Mouse (Mus musculus) midbrain, embryonic 14.5 days (tissue): ENCODE measurements around the gene Srrm2. TPM values are rescaled to one million over a fixed set of nuclear protein-coding genes. Genes with fewer than 3 reads are reported as not detected.

ENCODE experiments used
- ATAC-seq: fragments of 200-750 bp; cut with Nextera tagmentation; 2 replicates; pipeline ENCODE4 v1.8.0; 2017; ENCODE audit warnings: moderate number of reproducible peaks, moderate library complexity; ENCODE audit not compliant: low FRiP score, low TSS enrichment
- DNase-seq: peaks from one replicate; pipeline ENCODE4 v3.0.0-alpha.2; 2015
- H3K27ac ChIP-seq: fragments of 300-500 bp; sonication (generic); replicated peaks from 2 replicates; pipeline ENCODE4 v1.5.1; 2014; ENCODE audit warnings: mild to moderate bottlenecking, low read depth, low read length, moderate library complexity
- H3K27me3 ChIP-seq: fragments of 300-500 bp; sonication (generic); 2 replicates; pipeline ENCODE4 v1.6.1; 2014; ENCODE audit warnings: low read length, control low read depth, mixed read lengths; ENCODE audit not compliant: control insufficient read depth, insufficient read depth
- H3K36me3 ChIP-seq: fragments of 300-500 bp; sonication (generic); 2 replicates; pipeline ENCODE4 v1.6.1; 2014; ENCODE audit warnings: low read length, control low read depth; ENCODE audit not compliant: control insufficient read depth, insufficient read depth
- H3K4me1 ChIP-seq: fragments of 300-500 bp; sonication (generic); 2 replicates; pipeline ENCODE4 v1.6.1; 2014; ENCODE audit warnings: mild to moderate bottlenecking, antibody characterized with exemption, low read length, control low read depth; ENCODE audit not compliant: control insufficient read depth, insufficient read depth
- H3K4me2 ChIP-seq: fragments of 300-500 bp; sonication (generic); 2 replicates; pipeline ENCODE4 v1.6.1; 2014; ENCODE audit warnings: mild to moderate bottlenecking, low read length, moderate library complexity
- H3K4me3 ChIP-seq: fragments of 300-500 bp; sonication (generic); replicated peaks from 2 replicates; pipeline ENCODE4 v1.5.1; 2014; ENCODE audit warnings: low read depth, low read length
- H3K9ac ChIP-seq: fragments of 300-500 bp; sonication (generic); replicated peaks from 2 replicates; pipeline ENCODE4 v1.6.1; 2014; ENCODE audit warnings: mild to moderate bottlenecking, low read length, moderate library complexity
- H3K9me3 ChIP-seq: fragments of 300-500 bp; sonication (generic); 2 replicates; pipeline ENCODE4 v1.6.1; 2016; ENCODE audit warnings: low read length, control low read depth, mixed read lengths; ENCODE audit not compliant: control insufficient read depth
- WGBS: fragments of 180-500 bp; shearing (Covaris S2); extraction: QIAGEN DNeasy Blood & Tissue Kit; methylation state at CpG from one replicate; pipeline ENCODE4 v1.1.7; 2014; 5-methylcytosine and 5-hydroxymethylcytosine counted together
- polyA plus RNA-seq: library from polyadenylated mRNA; unstranded; fragments of >200 nt; fragmentation: Nextera tagmentation; extraction: Ambion mirVana; gene quantifications from 2 replicates; pipeline ENCODE4 v1.2.1, GENCODE M21; 2014

Gene Srrm2
- polyA plus RNA-seq, 1 experiment from 2014 or later = 498 TPM

DNA sequence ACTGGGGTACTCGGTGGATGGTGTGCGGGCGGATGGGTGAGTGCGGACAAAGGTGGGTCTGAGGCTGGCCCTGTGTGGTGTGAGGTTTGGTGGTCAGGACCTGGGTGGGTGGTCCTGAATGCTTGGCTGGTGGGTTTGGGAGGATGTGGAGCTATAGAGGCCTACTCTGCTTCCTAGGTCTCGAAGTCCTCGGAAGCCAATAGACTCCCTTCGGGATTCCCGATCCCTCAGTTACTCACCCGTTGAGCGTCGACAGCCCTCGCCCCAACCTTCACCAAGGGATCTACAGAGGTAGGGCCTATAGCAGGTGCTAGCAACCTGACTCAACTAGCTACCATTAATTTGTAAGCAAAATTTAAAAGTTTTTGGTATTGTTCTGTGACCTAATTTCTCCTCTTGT, 33.3 kb downstream of the Srrm2 start:
- H3K4me2 ChIP-seq = no peak overlapping the region
- ATAC-seq (no peak), DNase-seq (no peak)
- H3K4me3 ChIP-seq = no peak overlapping the region
- 92% methylated on average over 12 of the region's 12 CpGs for WGBS
- H3K27me3 ChIP-seq = no peaks in the 10 kb centered on the region
- peaks cover 9% of the 10 kb centered on the region for H3K9me3 ChIP-seq
- no peak overlapping the region for H3K27ac ChIP-seq
- peaks cover 86% of the 10 kb centered on the region for H3K36me3 ChIP-seq
- H3K4me1 ChIP-seq = peaks cover 11% of the 10 kb centered on the region
- no peak overlapping the region for H3K9ac ChIP-seq

DNA sequence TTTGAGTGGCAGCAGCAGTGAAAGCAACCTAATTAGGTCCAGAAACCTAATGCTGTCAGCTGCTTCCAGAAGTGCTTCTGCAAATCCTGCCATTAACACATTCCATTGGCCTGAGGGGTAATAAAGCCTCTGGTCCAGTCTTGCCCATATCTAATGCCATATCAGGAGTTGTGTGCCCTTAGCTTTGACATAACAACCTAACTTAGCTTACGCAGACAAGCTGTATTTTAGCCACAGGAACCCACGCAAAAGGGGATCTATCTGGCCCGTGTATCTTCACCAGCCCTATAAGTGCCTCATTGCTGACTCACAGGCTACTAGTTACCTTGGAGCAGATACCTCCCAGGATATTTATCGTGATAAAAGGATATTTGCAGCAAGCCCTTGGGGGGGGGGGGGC, 35.3 kb downstream of the Srrm2 start:
- DNase-seq (no peak), ATAC-seq (no peak)
- WGBS = 88% methylated on average over 4 of the region's 4 CpGs
- Histone ChIP-seq H3K4me2 (no peak overlapping the region), H3K9me3 (no peaks in the 10 kb centered on the region), H3K9ac (no peak overlapping the region), H3K27ac (no peak overlapping the region), H3K4me1 (peaks cover 19% of the 10 kb centered on the region), H3K4me3 (no peak overlapping the region), H3K27me3 (no peaks in the 10 kb centered on the region), H3K36me3 (peaks cover 66% of the 10 kb centered on the region)

DNA sequence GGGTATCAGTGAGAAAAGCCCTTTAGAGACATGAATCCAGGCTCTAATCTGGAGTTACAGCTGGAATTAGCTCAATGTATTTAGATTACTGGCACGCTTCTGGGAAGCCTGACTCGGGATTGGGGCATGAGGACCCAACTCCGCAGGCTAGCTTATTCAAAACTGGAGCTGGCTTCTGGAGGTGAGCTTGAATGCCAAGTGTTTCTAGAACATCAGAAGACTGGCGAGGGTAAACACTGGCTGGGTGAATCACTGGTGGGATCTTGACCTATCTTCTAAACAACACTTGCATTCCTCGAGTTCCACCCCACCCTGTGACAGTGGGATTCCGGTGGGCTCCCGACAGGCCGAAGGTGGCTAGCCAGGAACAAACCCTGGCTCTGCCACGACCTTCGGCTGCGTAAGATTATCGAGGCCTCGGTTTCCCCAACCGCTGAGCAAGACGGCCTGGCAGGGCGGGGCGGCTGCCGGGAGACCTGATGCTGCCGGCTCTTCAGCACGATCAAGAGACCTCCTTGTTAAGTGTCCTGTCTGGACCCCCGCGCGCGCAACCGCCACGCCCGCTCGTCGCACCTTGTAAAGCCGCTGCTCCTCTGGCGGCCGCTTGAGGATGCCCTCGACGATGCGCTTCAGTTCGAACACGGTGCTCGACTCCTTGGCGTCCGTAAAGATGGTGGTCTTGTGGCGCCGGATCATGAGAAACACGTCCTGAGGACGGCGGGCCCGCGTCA, 38.1 kb downstream of the Srrm2 start:
- Histone ChIP-seq H3K27ac (peak overlapping the region; percentile 97), H3K9me3 (no peaks in the 10 kb centered on the region), H3K9ac (peak overlapping the region; percentile 65), H3K27me3 (0 out of 2 replicates have a peak, but pooled peaks cover 3% of the 10 kb centered on the region), H3K4me2 (peak overlapping the region; percentile 78), H3K4me3 (peak overlapping the region; percentile 58), H3K36me3 (peaks cover 39% of the 10 kb centered on the region), H3K4me1 (peaks cover 19% of the 10 kb centered on the region)
- under 1% methylated on average over 43 of the region's 47 CpGs for WGBS
- DNase-seq = peak; percentile 76
- peak; percentile 77 for ATAC-seq

GRCm38 (mm10) chr17:23829064-23829619, 38.8 kb downstream of the Srrm2 start, which contains the start of gene Elob:
Elob (minus strand) TSS chr17:23829136.
- H3K36me3 ChIP-seq = peaks cover 32% of the 10 kb centered on the region
- H3K9me3 ChIP-seq = no peaks in the 10 kb centered on the region
- H3K27ac ChIP-seq = peak within 1 kb of the TSS; percentile 97
- ATAC-seq = peak; percentile 96
- H3K27me3 ChIP-seq = 0 out of 2 replicates have a peak, but pooled peaks cover 3% of the 10 kb centered on the region
- peaks cover 19% of the 10 kb centered on the region for H3K4me1 ChIP-seq
- H3K4me2 ChIP-seq = peak within 1 kb of the TSS; percentile 78
- WGBS = under 1% methylated on average over 37 of the region's 42 CpGs
- peak within 1 kb of the TSS; percentile 58 for H3K4me3 ChIP-seq
- H3K9ac ChIP-seq = peak within 1 kb of the TSS; percentile 65
- peak; percentile 96 for DNase-seq

DNA sequence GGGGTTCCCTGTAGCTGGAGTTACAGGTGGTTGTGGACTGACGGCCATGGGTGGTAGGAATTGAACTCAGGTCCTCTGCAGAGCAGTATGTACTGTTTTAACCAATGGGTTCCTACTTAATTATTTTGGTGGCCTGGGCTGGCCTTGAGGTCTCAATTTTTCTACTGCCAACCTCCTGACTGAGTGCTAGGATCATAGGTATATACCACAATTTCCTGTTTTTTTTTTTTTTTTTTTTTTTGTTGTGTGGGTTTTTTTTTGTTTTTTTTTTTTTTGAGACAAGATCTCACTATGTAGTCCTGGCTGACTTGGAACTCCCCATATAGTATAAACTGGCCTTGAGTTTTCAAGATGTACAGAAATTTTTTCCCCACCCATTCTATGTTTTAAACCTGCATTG, 40.9 kb downstream of the Srrm2 start:
- H3K4me1 ChIP-seq = peaks cover 19% of the 10 kb centered on the region
- no peak for DNase-seq
- peaks cover 11% of the 10 kb centered on the region for H3K36me3 ChIP-seq
- no peak overlapping the region for H3K4me2 ChIP-seq
- ATAC-seq = no peak
- no peaks in the 10 kb centered on the region for H3K9me3 ChIP-seq
- H3K27me3 ChIP-seq = 0 out of 2 replicates have a peak, but pooled peaks cover 3% of the 10 kb centered on the region
- 93% methylated on average over 1 of the region's 1 CpGs for WGBS
- H3K27ac ChIP-seq = no peak overlapping the region
- H3K9ac ChIP-seq = no peak overlapping the region
- H3K4me3 ChIP-seq = no peak overlapping the region

DNA sequence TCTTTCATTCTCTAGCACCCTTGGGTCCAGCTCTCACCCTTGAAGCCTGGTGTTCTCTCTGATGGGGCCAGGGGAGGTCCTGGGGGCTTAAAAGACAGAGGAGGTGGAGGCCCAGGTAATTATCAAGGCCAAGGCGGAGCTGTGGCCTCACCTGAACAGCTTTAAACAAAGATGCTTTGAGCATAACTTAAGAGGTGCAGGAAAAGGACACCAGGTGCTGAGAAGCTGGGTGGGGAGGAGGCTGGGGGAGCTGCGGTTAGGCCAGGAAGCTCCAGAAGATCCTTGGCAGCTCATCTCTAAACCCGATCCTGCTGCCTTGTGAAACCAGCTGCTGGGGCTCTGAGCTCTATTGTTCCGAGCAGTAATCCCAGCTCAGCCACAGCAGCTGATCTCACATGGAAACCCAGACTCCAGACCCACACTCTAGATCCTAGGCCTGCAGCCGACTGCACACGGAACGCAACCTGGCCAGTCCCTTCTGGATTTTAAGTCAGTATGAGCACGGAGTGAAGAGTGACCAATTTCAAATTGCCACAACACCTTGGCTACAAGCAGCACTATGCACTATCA, 45.8 kb downstream of the Srrm2 start, which contains the start of gene Prss33:
TSS of gene Prss33 (minus strand) at position 51 of the 570 bp plus-strand sequence.
- Histone ChIP-seq H3K4me3 (no peak within 1 kb of the TSS), H3K4me1 (no peaks in the 10 kb centered on the region; the same call in 1 of the 2 replicates), H3K27me3 (0 out of 2 replicates have a peak, but pooled peaks cover 3% of the 10 kb centered on the region), H3K9me3 (no peaks in the 10 kb centered on the region), H3K9ac (no peak within 1 kb of the TSS), H3K27ac (no peak within 1 kb of the TSS), H3K36me3 (no peaks in the 10 kb centered on the region), H3K4me2 (no peak within 1 kb of the TSS)
- no peak for ATAC-seq
- DNase-seq = no peak
- WGBS = 39% methylated on average over 8 of the region's 8 CpGs

DNA sequence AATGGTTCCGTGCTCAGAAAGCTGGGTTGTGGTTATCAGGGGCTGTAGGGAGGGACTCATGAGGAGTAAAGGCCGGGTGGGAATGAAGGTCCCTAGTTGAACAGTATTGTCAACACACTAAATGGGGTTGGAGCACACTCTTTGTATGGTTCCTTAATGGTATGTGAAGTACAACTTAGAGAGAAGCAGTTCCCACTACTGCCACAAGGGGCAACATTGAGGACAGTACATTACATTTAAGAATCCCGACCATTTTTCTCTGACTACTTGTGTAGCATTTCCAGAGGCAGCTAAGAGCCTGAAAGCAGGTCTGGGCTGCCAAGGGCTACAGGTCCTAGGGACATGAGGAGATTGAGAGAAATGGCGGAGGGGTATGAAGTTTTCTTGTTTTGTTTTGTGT, 50.8 kb downstream of the Srrm2 start:
- Histone ChIP-seq H3K27me3 (no peaks in the 10 kb centered on the region), H3K9me3 (no peaks in the 10 kb centered on the region), H3K9ac (no peak overlapping the region), H3K4me1 (peaks cover 3% of the 10 kb centered on the region; the same call in 1 of the 2 replicates), H3K36me3 (no peaks in the 10 kb centered on the region), H3K4me2 (no peak overlapping the region), H3K4me3 (no peak overlapping the region), H3K27ac (no peak overlapping the region)
- ATAC-seq = no peak
- WGBS = 28% methylated on average over 4 of the region's 4 CpGs
- peak; percentile 88 for DNase-seq

DNA sequence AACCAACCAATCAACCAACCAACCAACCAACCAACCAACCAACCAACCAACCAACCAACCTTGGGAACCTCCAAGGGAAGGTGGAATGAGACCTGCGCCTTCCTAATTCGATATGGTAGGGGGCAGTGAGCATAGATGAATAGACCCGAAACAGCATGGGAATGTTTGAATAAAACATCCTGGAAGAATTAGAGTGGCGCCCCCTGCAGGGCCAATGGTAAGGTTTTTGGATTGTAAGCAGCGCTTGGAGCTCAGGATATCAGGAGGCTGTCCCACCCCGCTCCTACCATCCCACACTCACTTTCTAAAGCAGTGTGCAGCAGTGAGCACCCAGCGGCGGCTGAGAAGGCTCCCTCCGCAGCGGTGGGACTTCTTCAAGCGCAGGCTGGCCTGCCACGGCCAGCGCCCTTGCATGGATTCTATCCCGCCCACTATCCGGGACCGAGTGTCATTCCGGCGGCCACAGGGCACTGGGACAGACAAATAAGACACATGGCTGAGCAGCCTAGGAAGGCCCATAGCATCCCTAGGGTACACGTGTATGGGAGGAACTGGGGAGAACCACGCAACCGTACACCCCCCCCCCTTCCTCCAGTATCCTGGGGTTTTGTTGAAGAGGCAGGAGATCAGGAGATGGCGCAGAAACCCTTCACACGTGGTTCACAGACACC, 52.9 kb downstream of the Srrm2 start:
- H3K4me3 ChIP-seq = no peak overlapping the region
- ATAC-seq (no peak), DNase-seq (no peak)
- H3K27me3 ChIP-seq = no peaks in the 10 kb centered on the region
- H3K4me2 ChIP-seq = peak overlapping the region; percentile 33
- H3K27ac ChIP-seq = no peak overlapping the region
- H3K9ac ChIP-seq = no peak overlapping the region
- 0 out of 2 replicates have a peak, but pooled peaks cover 3% of the 10 kb centered on the region for H3K4me1 ChIP-seq
- no peaks in the 10 kb centered on the region for H3K36me3 ChIP-seq
- no peaks in the 10 kb centered on the region for H3K9me3 ChIP-seq
- WGBS = 46% methylated on average over 23 of the region's 23 CpGs
